Comparison of ENCODE assay signal across 8 mouse cellular contexts in the genomic region with DNA sequence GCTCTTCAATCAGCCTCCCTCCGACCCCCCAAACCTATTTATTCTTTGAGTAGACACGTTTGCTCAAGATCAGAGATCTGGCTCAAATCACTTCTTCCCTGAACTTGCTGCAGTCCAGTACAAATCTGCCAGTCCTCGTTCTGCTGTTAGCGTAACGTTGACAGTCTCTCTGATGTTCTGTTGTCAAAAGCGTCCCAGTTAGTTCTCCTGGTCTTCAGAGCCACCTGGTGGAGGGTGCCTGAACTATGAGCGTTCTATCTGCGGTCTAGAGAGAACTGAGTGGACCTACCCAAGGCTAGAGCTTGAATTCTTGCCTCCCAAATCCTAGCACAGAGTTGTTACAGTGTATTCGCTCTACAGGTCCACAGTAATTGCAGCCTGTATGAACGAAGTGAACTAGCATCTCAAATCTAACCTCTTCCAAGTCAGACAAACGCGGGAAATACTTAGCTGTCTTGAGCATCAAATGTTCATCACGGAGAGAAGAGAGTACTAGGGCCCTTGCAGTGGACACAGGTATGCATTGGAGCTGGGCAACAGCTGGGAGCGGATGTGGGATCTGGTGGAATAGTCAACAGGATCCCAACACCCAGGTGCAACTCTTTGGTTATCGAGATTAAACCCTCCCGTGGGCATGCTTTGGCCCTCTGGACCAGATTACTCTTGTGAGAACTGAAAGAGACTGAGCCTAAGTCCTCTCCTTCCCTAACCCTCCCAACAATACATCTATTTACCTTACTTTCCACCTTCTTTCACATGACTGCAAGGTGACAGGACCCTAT. TPM values are rescaled to one million over a fixed set of nuclear protein-coding genes. Genes with fewer than 3 reads are reported as not detected.
A peak's percentile ranks its signal among the peaks of the same experiment; 100 is the strongest.
DNase-seq lines count a peak whose midpoint lies in the region; ATAC-seq and TF ChIP-seq lines count a peak whose summit lies in the region.

No protein-coding gene starts in this region.

- WGBS in bone marrow, adult 2 months = 31% methylated on average over 16 of the region's 16 CpGs
- 31% methylated on average over 16 of the region's 16 CpGs for WGBS in embryonic facial prominence, embryonic 14.5 days
- WGBS in heart, adult 2 months = 27% methylated on average over 16 of the region's 16 CpGs
- 32% methylated on average over 16 of the region's 16 CpGs for WGBS in limb, embryonic 13.5 days
- 33% methylated on average over 16 of the region's 16 CpGs for WGBS in midbrain, embryonic 15.5 days

- no peak for TF ChIP-seq POLR2A in bone marrow, adult 2 months (IDR thresholded peaks at IDR 0.05; ENCODE audit: borderline replicate concordance, control insufficient read depth, low read depth, low read length)
- no peak for TF ChIP-seq POLR2A in heart, adult 2 months (IDR thresholded peaks at IDR 0.05; ENCODE audit: insufficient read depth, low read depth, low read length)

- peak overlapping the region; percentile 87; the same call in 1 of the 2 replicates for H3K27ac ChIP-seq in bone marrow, adult 2 months (ENCODE audit: control insufficient read depth, insufficient read depth, low read depth, low read length, poor library complexity)
- H3K27ac ChIP-seq in embryonic facial prominence, embryonic 14.5 days (replicated peaks; ENCODE audit: low read depth, low read length) = no peak overlapping the region
- H3K27ac ChIP-seq in heart, adult 2 months = peak overlapping the region; percentile 85; the same call in 1 of the 2 replicates
- H3K27ac ChIP-seq in limb, embryonic 13.5 days = no peak overlapping the region
- no peak overlapping the region for H3K27ac ChIP-seq in midbrain, embryonic 15.5 days

- peak; percentile 92 for DNase-seq in embryonic facial prominence, embryonic 14.5 days (ENCODE audit: low spot score)
- DNase-seq in heart, adult 2 months = peak; percentile 86
- peak; percentile 85 to 93 for DNase-seq in kidney, adult 8-10 months
- DNase-seq in spleen, postnatal 10 days (ENCODE audit: low spot score in 2 of 2) = peak; percentile 74 to 90

- H3K9me3 ChIP-seq in embryonic facial prominence, embryonic 14.5 days (ENCODE audit: control insufficient read depth, low read length) = no peaks in the 10 kb centered on the region
- no peaks in the 10 kb centered on the region for H3K9me3 ChIP-seq in limb, embryonic 13.5 days
- no peaks in the 10 kb centered on the region for H3K9me3 ChIP-seq in midbrain, embryonic 15.5 days

- H3K79me2 ChIP-seq in C2C12 (ENCODE audit: control insufficient read depth, insufficient read depth) = peaks cover 4% of the 10 kb centered on the region
- H3K79me2 ChIP-seq in heart, adult 2 months (replicated peaks; ENCODE audit: control insufficient read depth, insufficient read depth, low read length) = no peaks in the 10 kb centered on the region

- H3K4me1 ChIP-seq in bone marrow, adult 2 months (ENCODE audit: control insufficient read depth, insufficient read depth, low read length) = peaks cover 3% of the 10 kb centered on the region; the same call in 1 of the 2 replicates
- H3K4me1 ChIP-seq in embryonic facial prominence, embryonic 14.5 days (ENCODE audit: control insufficient read depth, insufficient read depth, low read length) = peaks cover 23% of the 10 kb centered on the region
- peaks cover 12% of the 10 kb centered on the region for H3K4me1 ChIP-seq in heart, adult 2 months (ENCODE audit: control insufficient read depth, insufficient read depth, low read length)
- peaks cover 29% of the 10 kb centered on the region for H3K4me1 ChIP-seq in limb, embryonic 13.5 days
- H3K4me1 ChIP-seq in midbrain, embryonic 15.5 days = peaks cover 6% of the 10 kb centered on the region

- peak overlapping the region; percentile 77; the same call in 1 of the 2 replicates for H3K9ac ChIP-seq in embryonic facial prominence, embryonic 14.5 days (ENCODE audit: low read depth, low read length)
- no peak overlapping the region for H3K9ac ChIP-seq in heart, adult 2 months (ENCODE audit: low read depth, low read length)
- H3K9ac ChIP-seq in limb, embryonic 13.5 days = peak overlapping the region; percentile 75; the same call in 1 of the 2 replicates
- peak overlapping the region; percentile 41; the same call in 1 of the 2 replicates for H3K9ac ChIP-seq in midbrain, embryonic 15.5 days

- intact Hi-C loops in heart, adult 2 months (cut with DNase I) = loop anchor here (1.0 to 2.0 kb wide), 5 partner anchors 30 to 259 kb away; a partner anchor contains a TSS

- ATAC-seq in embryonic facial prominence, embryonic 14.5 days (ENCODE audit: low read depth) = peak; percentile 82
- ATAC-seq in limb, embryonic 13.5 days (ENCODE audit: low FRiP score, low read depth) = peak; percentile 81
- ATAC-seq in midbrain, embryonic 15.5 days (replicated peaks) = peak; percentile 93

- peak; percentile 96 for TF ChIP-seq EP300 in heart, adult 2 months (IDR thresholded peaks at IDR 0.05; ENCODE audit: insufficient read depth, low read depth, low read length)

- peak overlapping the region; percentile 92 for H3K4me2 ChIP-seq in embryonic facial prominence, embryonic 14.5 days (ENCODE audit: low read depth, low read length)
- H3K4me2 ChIP-seq in limb, embryonic 13.5 days (replicated peaks) = peak overlapping the region; percentile 90
- peak overlapping the region; percentile 87 for H3K4me2 ChIP-seq in midbrain, embryonic 15.5 days

- peak overlapping the region; percentile 69 for H3K4me3 ChIP-seq in C2C12 (ENCODE audit: insufficient read depth, poor library complexity, severe bottlenecking)
- H3K4me3 ChIP-seq in bone marrow, adult 2 months (replicated peaks; ENCODE audit: control insufficient read depth, low read depth, low read length) = no peak overlapping the region
- H3K4me3 ChIP-seq in embryonic facial prominence, embryonic 14.5 days (ENCODE audit: low read depth, low read length) = peak overlapping the region; percentile 64
- H3K4me3 ChIP-seq in heart, adult 2 months = peak overlapping the region; percentile 73
- H3K4me3 ChIP-seq in limb, embryonic 13.5 days = peak overlapping the region; percentile 68
- peak overlapping the region; percentile 48 for H3K4me3 ChIP-seq in midbrain, embryonic 15.5 days

- H3K79me3 ChIP-seq in C2C12 (ENCODE audit: low read depth) = peaks cover 2% of the 10 kb centered on the region

- no peak overlapping the region for H3ac ChIP-seq in C2C12 (ENCODE audit: control insufficient read depth, insufficient read length, low read depth)

- peak; percentile 63 for TF ChIP-seq CTCF in C2C12 (IDR thresholded peaks at IDR 0.05; ENCODE audit: control insufficient read depth, insufficient read depth, insufficient read length)
- TF ChIP-seq CTCF in bone marrow, adult 2 months (IDR thresholded peaks at IDR 0.05; ENCODE audit: control insufficient read depth, insufficient read depth, low read length) = peak; percentile 92
- peak; percentile 97; the same call in 1 of the 2 replicates for TF ChIP-seq CTCF in heart, adult 2 months (IDR thresholded peaks at IDR 0.05)

- peaks cover 3% of the 10 kb centered on the region for H3K36me3 ChIP-seq in C2C12 (ENCODE audit: control insufficient read depth, insufficient read depth)
- H3K36me3 ChIP-seq in embryonic facial prominence, embryonic 14.5 days (ENCODE audit: control insufficient read depth, insufficient read depth, low read length) = no peaks in the 10 kb centered on the region; the same call in 1 of the 2 replicates
- no peaks in the 10 kb centered on the region for H3K36me3 ChIP-seq in heart, adult 2 months (ENCODE audit: control insufficient read depth, insufficient read depth, low read length)
- H3K36me3 ChIP-seq in limb, embryonic 13.5 days = peaks cover 5% of the 10 kb centered on the region
- H3K36me3 ChIP-seq in midbrain, embryonic 15.5 days (replicated peaks) = no peaks in the 10 kb centered on the region

- H3K27me3 ChIP-seq in C2C12 (ENCODE audit: control insufficient read depth, insufficient read depth, insufficient read length) = no peaks in the 10 kb centered on the region
- H3K27me3 ChIP-seq in embryonic facial prominence, embryonic 14.5 days (replicated peaks; ENCODE audit: control insufficient read depth, insufficient read depth, low read length) = no peaks in the 10 kb centered on the region
- no peaks in the 10 kb centered on the region for H3K27me3 ChIP-seq in heart, adult 2 months (ENCODE audit: control insufficient read depth, insufficient read depth, low read length)
- peaks cover 10% of the 10 kb centered on the region for H3K27me3 ChIP-seq in limb, embryonic 13.5 days
- peaks cover 16% of the 10 kb centered on the region for H3K27me3 ChIP-seq in midbrain, embryonic 15.5 days (replicated peaks)

TF ChIP-seq in C2C12, 6 proteins besides CTCF, POLR2A, EP300 and RAD21:
- no peak for TF ChIP-seq MAX (IDR thresholded peaks at IDR 0.05)

RNA-seq across cellular contexts. Expression of a gene that starts 0.7 kb away (rescaled TPM):
- polyA plus RNA-seq in C2C12 (2012; fragmentation: generic; extraction: Trizol) = 20.5 TPM
- polyA plus RNA-seq in bone marrow, adult 2 months (2011; ENCODE audit: insufficient read depth, insufficient read length, low replicate concordance, missing spikeins) = 12.7 and 35.4 TPM in 2 replicates
- 19.7 and 21.2 TPM in 2 replicates for polyA plus RNA-seq in embryonic facial prominence, embryonic 14.5 days (2014; fragmentation: Nextera tagmentation; extraction: Ambion mirVana)
- total RNA-seq in heart, adult 2 months (2021) = 1 to 10 TPM; 3.9 to 4.3 TPM
- polyA plus RNA-seq in heart, adult 2 months (2012; rRNA removed) = 4.4 and 5.1 TPM in 2 replicates
- polyA plus RNA-seq in limb, embryonic 13.5 days (2015; fragmentation: Nextera tagmentation; extraction: Ambion mirVana) = 16.2 and 18.7 TPM in 2 replicates
- polyA plus RNA-seq in midbrain, embryonic 15.5 days (2015; fragmentation: Nextera tagmentation; extraction: Ambion mirVana) = 1.8 and 3.3 TPM in 2 replicates

RNA-seq across cellular contexts. Expression of a gene that starts 44.8 kb away (rescaled TPM):
- polyA plus RNA-seq in C2C12 (2012; fragmentation: generic; extraction: Trizol) = 8.6 TPM
- polyA plus RNA-seq in bone marrow, adult 2 months (2011; ENCODE audit: insufficient read depth, insufficient read length, low replicate concordance, missing spikeins) = 8.3 and 20.0 TPM in 2 replicates
- polyA plus RNA-seq in embryonic facial prominence, embryonic 14.5 days (2014; fragmentation: Nextera tagmentation; extraction: Ambion mirVana) = 30.8 and 32.6 TPM in 2 replicates
- total RNA-seq in heart, adult 2 months (2021) = 10 to 100 TPM; 26.3 to 35.0 TPM
- polyA plus RNA-seq in heart, adult 2 months (2012; rRNA removed) = 38.3 and 39.7 TPM in 2 replicates
- 30.1 and 30.4 TPM in 2 replicates for polyA plus RNA-seq in limb, embryonic 13.5 days (2015; fragmentation: Nextera tagmentation; extraction: Ambion mirVana)
- polyA plus RNA-seq in midbrain, embryonic 15.5 days (2015; fragmentation: Nextera tagmentation; extraction: Ambion mirVana) = 35.8 and 37.4 TPM in 2 replicates

Comparison
In these comparisons a context has a peak if more than half of its experiments do, and no peak if none do; other contexts are left out.
1. H3K27ac ChIP-seq: peak in bone marrow, adult 2 months (single experiment) and heart, adult 2 months (single experiment); none in embryonic facial prominence, embryonic 14.5 days (single experiment), limb, embryonic 13.5 days (single experiment) and midbrain, embryonic 15.5 days (single experiment).
2. Peak in every context shown above with its lines, with median percentiles within 50 percentile points of each other: CTCF ChIP-seq, ATAC-seq, DNase-seq and H3K4me2 ChIP-seq.